Mouse (Mus musculus) liver, embryonic 12.5 days (tissue): ENCODE data around the gene Wwox. TPM values are rescaled to one million over a fixed set of nuclear protein-coding genes. Genes with fewer than 3 reads are reported as not detected.

Experiments
- ATAC-seq: fragments of 200-750 bp; cut with Nextera tagmentation; 2 replicates; pipeline ENCODE4 v1.8.0; 2017; ENCODE audit warnings: moderate number of reproducible peaks, mild to moderate bottlenecking, moderate library complexity
- H3K27ac ChIP-seq: fragments of 300-500 bp; sonication (generic); 2 replicates; pipeline ENCODE4 v1.5.1; 2016; ENCODE audit warnings: mild to moderate bottlenecking
- H3K27me3 ChIP-seq: fragments of 300-500 bp; sonication (generic); replicated peaks from 2 replicates; pipeline ENCODE4 v1.6.1; 2016; ENCODE audit warnings: mild to moderate bottlenecking, moderate library complexity
- H3K36me3 ChIP-seq: fragments of 300-500 bp; sonication (generic); 2 replicates; pipeline ENCODE4 v1.6.1; 2016; ENCODE audit warnings: mild to moderate bottlenecking, moderate library complexity
- H3K4me1 ChIP-seq: fragments of 300-500 bp; sonication (generic); 2 replicates; pipeline ENCODE4 v1.6.1; 2016
- H3K4me2 ChIP-seq: fragments of 300-500 bp; sonication (generic); 2 replicates; pipeline ENCODE4 v1.6.1; 2016; ENCODE audit warnings: mild to moderate bottlenecking, moderate library complexity
- H3K4me3 ChIP-seq: fragments of 300-500 bp; sonication (generic); 2 replicates; pipeline ENCODE4 v1.5.1; 2016; ENCODE audit warnings: mild to moderate bottlenecking, moderate library complexity
- H3K9ac ChIP-seq: fragments of 300-500 bp; sonication (generic); 2 replicates; pipeline ENCODE4 v1.6.1; 2016; ENCODE audit warnings: mild to moderate bottlenecking, moderate library complexity
- H3K9me3 ChIP-seq: fragments of 300-500 bp; sonication (generic); replicated peaks from 2 replicates; pipeline ENCODE4 v1.6.1; 2016; ENCODE audit warnings: mild to moderate bottlenecking, moderate library complexity
- WGBS: fragments of 180-500 bp; shearing (Covaris S2); methylation state at CpG from one replicate; pipeline ENCODE4 v1.1.7; 2016; ENCODE audit not compliant: insufficient replicate concordance; 5-methylcytosine and 5-hydroxymethylcytosine counted together
- polyA plus RNA-seq: library from polyadenylated mRNA; unstranded; fragments of >200 nt; fragmentation: Nextera tagmentation; extraction: Ambion mirVana; gene quantifications from 2 replicates; pipeline ENCODE4 v1.2.1, GENCODE M21; 2016

Wwox gene
- polyA plus RNA-seq, 1 experiment from 2014 or later: 5.2 TPM

DNA sequence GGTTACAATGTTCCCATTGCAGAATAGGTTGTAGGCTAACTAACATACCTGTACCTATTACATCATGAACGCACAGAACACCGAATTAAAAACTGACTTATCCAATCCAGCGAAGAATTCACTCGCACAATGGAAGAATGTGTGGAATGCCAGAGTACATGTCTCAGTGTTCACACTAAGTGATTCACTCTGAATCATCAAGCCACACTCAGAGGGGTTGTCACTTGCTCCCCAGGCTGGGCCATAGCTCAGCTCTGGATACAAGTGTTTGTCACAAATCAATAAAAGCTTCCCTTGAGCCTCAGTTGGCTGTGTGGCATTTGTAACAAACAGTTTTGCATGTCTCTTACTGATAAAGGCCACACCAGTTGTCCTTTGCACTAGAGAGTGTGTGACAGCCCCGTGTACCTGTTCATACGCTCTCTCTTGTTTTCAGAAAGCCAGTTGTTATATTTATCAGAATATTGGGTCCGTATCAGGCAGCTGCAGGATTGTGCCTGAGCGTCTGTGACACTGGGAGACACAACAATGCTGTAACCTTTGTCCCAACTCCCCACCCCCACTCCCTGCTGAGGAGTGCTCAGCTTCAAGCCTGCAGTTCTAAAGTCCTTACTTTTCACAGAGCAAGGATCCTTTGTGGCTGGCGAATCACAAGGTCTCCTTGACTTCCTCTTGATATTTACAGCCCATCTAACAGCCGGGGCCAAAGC lies 338.0 kb downstream of the Wwox start:
- H3K27me3 ChIP-seq: no peaks in the 10 kb centered on the region
- H3K4me2 ChIP-seq: no peak overlapping the region
- H3K36me3 ChIP-seq: no peaks in the 10 kb centered on the region
- H3K4me3 ChIP-seq: no peak overlapping the region
- WGBS: 44% methylated on average over 10 of the region's 10 CpGs
- no peak overlapping the region for H3K9ac ChIP-seq
- H3K4me1 ChIP-seq: peaks cover 36% of the 10 kb centered on the region
- ATAC-seq: peak; percentile 50
- no peaks in the 10 kb centered on the region for H3K9me3 ChIP-seq
- no peak overlapping the region for H3K27ac ChIP-seq

DNA sequence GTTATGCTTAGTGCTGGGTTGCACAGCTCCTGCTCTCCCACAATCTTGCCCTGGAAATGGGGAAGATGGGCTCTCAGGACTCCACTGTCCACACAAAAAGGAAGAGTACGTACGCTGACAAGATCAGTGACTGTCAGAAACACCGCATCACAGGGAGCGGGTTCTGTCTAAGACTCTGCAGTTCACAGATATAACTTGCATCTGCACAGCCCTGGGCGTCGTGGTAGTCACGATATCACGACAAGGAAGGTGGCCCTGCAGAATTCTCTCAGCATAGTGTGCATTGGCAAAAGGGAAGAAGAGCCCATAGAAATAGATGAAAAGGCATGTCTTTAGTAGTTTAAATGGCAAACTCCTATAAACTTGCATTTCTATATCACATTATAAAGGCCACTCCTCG lies 339.5 kb downstream of the Wwox start:
- peak; percentile 69 for ATAC-seq
- Histone ChIP-seq H3K4me2 (no peak overlapping the region), H3K36me3 (no peaks in the 10 kb centered on the region), H3K4me1 (peaks cover 25% of the 10 kb centered on the region), H3K9me3 (no peaks in the 10 kb centered on the region), H3K9ac (no peak overlapping the region), H3K27ac (no peak overlapping the region), H3K4me3 (no peak overlapping the region), H3K27me3 (no peaks in the 10 kb centered on the region)
- WGBS: 44% methylated on average over 9 of the region's 9 CpGs

DNA sequence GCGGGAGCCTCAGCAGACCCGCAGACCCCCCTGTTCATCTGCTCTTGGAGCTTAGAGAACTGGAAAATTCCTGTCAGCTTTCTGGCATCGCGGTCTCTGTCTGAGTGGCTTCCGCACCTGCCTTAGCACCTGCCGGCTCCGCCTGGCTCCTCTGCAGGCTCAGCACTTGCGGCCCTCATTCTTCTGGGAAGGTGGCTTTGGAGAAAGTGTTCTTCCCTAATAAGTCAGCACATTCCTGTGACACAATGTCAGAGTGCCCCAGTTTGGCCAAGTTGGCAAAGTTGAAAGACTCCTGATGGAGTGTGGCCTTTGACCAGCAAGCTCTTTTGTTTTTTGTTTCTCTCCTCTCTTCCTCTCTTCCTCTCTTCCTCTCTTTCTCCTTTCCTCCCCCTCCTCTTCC lies 343.9 kb downstream of the Wwox start:
- no peak overlapping the region for H3K9ac ChIP-seq
- no peaks in the 10 kb centered on the region for H3K27me3 ChIP-seq
- no peaks in the 10 kb centered on the region for H3K9me3 ChIP-seq
- H3K4me1 ChIP-seq: peaks cover 8% of the 10 kb centered on the region
- no peaks in the 10 kb centered on the region for H3K36me3 ChIP-seq
- no peak overlapping the region for H3K4me2 ChIP-seq
- no peak overlapping the region for H3K4me3 ChIP-seq
- 80% methylated on average over 8 of the region's 8 CpGs for WGBS
- H3K27ac ChIP-seq: no peak overlapping the region
- no peak for ATAC-seq

DNA sequence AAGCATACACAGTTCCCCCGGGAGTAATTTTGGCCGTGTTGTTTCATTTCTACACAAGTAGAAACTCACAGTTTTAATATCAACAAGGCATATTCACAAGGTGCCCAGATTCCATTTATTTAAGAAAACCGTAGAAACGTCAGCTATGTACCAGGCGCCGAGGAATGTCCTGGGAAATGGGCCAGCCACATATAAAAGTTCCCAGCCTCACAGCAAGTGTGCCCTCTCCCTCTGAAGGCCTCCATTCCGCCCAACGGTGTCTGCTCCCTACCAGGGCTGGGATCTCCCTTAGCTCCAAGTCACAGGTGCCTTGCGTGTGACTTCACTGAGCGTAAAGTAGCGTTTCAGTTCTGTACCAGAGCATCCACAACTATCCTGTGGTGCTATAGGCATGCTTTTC lies 346.4 kb downstream of the Wwox start:
- ATAC-seq: no peak
- Histone ChIP-seq H3K4me1 (no peaks in the 10 kb centered on the region), H3K4me2 (no peak overlapping the region), H3K9ac (no peak overlapping the region), H3K27ac (no peak overlapping the region), H3K4me3 (no peak overlapping the region), H3K27me3 (0 out of 2 replicates have a peak, but pooled peaks cover 5% of the 10 kb centered on the region), H3K36me3 (no peaks in the 10 kb centered on the region), H3K9me3 (no peaks in the 10 kb centered on the region)
- WGBS: 79% methylated on average over 11 of the region's 11 CpGs

DNA sequence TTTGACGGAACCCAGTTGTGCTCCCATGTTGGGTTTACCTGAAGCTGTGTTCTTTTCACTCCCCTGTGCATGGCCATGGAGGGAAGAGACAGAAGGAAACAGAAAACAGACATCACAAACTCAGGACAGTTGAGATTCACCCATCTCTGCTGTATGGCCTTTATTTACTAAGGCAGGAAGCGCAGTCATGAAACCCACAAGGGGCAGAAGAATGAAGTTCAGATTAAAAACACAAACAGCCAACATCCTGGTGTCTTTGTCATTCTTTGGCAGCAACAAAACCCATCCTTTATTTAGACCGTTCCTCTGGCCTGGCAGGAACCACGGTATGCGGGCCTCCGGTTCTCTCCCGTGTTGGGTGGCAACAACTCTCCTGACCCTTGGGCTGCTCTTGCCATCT lies 350.2 kb downstream of the Wwox start:
- H3K27me3 ChIP-seq: 0 out of 2 replicates have a peak, but pooled peaks cover 5% of the 10 kb centered on the region
- no peaks in the 10 kb centered on the region for H3K36me3 ChIP-seq
- no peak overlapping the region for H3K27ac ChIP-seq
- no peak overlapping the region for H3K4me2 ChIP-seq
- no peaks in the 10 kb centered on the region for H3K4me1 ChIP-seq
- H3K9ac ChIP-seq: no peak overlapping the region
- no peaks in the 10 kb centered on the region for H3K9me3 ChIP-seq
- ATAC-seq: no peak
- WGBS: 78% methylated on average over 7 of the region's 7 CpGs
- H3K4me3 ChIP-seq: no peak overlapping the region

DNA sequence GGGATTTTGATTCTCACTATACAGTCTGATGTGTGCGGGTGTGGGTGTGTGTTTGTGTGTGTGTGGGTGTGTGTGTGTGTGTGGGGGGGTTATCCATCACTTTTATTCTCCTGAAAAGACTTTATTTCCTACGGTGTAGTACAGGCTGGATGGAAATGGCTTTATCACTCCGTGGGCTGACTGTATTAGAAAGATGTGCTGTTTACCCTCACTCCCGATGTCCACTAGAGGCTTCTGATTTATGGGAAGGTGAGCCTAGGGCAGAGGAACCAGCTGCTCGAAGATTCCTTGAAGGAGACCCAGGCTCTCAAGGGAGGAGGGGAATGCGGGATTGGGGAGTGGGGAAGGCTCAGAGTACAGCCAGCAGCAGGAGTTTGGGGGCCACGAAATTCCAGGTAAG lies 351.3 kb downstream of the Wwox start:
- no peak for ATAC-seq
- Histone ChIP-seq H3K4me2 (no peak overlapping the region), H3K27ac (no peak overlapping the region), H3K4me3 (no peak overlapping the region), H3K36me3 (no peaks in the 10 kb centered on the region), H3K9me3 (no peaks in the 10 kb centered on the region), H3K4me1 (no peaks in the 10 kb centered on the region), H3K27me3 (0 out of 2 replicates have a peak, but pooled peaks cover 5% of the 10 kb centered on the region), H3K9ac (no peak overlapping the region)
- 64% methylated on average over 7 of the region's 7 CpGs for WGBS

DNA sequence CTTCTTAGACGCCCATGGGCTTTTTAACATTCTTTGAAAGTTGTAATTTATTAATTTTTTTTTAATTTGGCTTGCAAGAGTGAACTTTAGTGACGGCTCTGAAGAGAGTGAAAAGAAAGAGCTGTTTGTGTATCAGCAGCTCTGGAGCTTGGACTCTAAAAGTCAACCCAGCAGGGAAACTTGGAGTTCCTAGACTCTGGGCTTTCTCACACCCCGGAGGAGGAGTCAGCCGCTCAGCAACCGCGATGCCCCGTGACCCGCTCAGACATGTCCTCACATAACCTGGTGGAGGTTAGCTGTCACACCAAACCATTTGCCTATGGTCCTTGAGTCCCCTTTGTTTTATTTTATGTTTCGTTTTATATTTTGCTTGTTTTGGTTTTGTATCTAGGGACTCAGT lies 354.2 kb downstream of the Wwox start:
- no peak for ATAC-seq
- H3K36me3 ChIP-seq: no peaks in the 10 kb centered on the region
- no peaks in the 10 kb centered on the region for H3K4me1 ChIP-seq
- H3K9me3 ChIP-seq: no peaks in the 10 kb centered on the region
- no peak overlapping the region for H3K27ac ChIP-seq
- WGBS: 73% methylated on average over 9 of the region's 9 CpGs
- H3K4me2 ChIP-seq: no peak overlapping the region
- H3K27me3 ChIP-seq: 0 out of 2 replicates have a peak, but pooled peaks cover 5% of the 10 kb centered on the region
- H3K4me3 ChIP-seq: no peak overlapping the region
- no peak overlapping the region for H3K9ac ChIP-seq

DNA sequence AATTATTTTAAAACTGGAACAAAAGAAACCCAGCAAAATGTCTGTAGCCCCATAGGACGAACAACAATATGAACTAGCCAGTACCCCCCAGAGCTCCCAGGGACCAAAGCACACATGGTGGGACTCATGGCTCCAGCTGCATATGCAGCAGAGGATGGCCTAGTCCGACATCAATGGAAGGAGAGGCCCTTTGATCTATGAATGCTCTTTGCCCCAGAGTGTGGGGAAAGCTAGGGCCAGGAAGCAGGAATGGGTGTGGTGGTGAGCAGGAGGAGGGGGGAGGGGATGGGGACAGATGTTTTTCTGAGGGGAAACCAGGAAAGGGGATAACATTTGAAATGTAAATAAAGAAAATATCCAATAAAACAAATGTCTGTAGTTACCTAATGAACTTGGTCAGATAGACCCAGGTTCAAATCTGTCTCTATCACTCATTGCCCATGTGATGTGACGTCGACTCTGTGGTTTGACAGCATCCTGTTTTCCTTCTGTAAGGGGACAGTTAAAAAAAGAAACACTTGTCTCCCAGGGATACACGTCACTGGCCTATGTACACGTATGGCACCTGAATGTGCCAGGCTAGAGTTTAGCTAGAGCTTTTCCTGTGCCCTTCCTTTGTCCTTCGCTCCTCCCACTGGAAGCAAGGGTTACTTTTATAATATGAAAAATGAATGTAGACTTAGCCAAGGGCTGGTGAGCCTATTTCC lies 362.1 kb downstream of the Wwox start:
- Histone ChIP-seq H3K4me1 (0 out of 2 replicates have a peak, but pooled peaks cover 5% of the 10 kb centered on the region), H3K4me3 (no peak overlapping the region), H3K9me3 (no peaks in the 10 kb centered on the region), H3K27me3 (no peaks in the 10 kb centered on the region), H3K27ac (no peak overlapping the region), H3K9ac (no peak overlapping the region), H3K4me2 (no peak overlapping the region), H3K36me3 (no peaks in the 10 kb centered on the region)
- 35% methylated on average over 7 of the region's 7 CpGs for WGBS
- peak; percentile 57 for ATAC-seq

DNA sequence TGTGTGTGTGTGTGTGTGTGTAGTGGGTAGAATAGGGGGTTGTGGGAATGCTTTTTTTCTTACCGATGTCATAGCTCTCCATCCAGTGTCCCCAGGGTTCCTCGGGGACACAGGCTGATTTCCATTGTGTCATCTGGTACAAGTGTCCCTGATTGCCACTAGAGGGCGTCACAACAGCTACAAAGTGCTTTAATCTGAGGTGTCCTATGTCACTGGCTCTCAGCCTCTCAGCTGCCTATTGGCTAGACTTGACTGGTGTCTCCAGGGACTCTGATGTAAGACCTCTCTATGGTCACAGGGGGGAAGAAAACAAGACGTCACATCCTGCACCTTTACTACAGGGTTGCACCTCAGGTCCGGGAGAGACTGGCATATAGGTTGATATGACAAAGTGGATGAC lies 363.7 kb downstream of the Wwox start:
- H3K4me2 ChIP-seq: no peak overlapping the region
- WGBS: 57% methylated on average over 5 of the region's 5 CpGs
- no peak overlapping the region for H3K27ac ChIP-seq
- ATAC-seq: no peak
- H3K4me1 ChIP-seq: 0 out of 2 replicates have a peak, but pooled peaks cover 5% of the 10 kb centered on the region
- H3K4me3 ChIP-seq: no peak overlapping the region
- H3K9ac ChIP-seq: no peak overlapping the region
- H3K36me3 ChIP-seq: no peaks in the 10 kb centered on the region
- no peaks in the 10 kb centered on the region for H3K27me3 ChIP-seq
- H3K9me3 ChIP-seq: no peaks in the 10 kb centered on the region

DNA sequence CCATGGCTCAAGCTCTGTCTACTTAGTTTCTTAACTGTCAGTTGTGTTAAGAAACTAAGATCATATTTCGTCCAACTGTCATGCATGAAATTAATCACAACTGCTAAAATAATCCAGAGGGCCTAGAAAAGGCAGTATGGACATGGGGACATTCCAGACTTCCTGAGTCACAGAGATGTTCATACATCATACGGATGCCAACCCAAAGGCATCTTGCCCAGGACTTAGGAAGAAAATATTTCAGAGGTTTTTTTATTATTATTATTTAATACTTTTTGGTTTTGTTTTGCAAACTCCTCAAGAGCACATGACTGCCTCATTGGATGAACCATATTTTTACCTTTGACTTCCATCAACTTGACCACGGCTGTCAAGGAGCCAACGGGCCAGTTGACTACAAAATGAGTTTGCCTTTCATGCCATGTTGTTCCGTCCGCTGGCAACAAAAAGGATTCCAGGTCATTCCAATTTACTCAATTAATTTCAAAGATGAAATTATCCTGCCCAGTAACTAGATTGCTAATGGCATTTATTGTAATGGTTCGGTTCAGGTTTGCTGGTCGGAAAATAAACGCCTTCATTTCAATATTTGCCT lies 367.5 kb downstream of the Wwox start:
- ATAC-seq: no peak
- Histone ChIP-seq H3K9ac (no peak overlapping the region), H3K4me2 (no peak overlapping the region), H3K4me1 (0 out of 2 replicates have a peak, but pooled peaks cover 5% of the 10 kb centered on the region), H3K27me3 (no peaks in the 10 kb centered on the region), H3K27ac (no peak overlapping the region), H3K9me3 (no peaks in the 10 kb centered on the region), H3K36me3 (no peaks in the 10 kb centered on the region), H3K4me3 (no peak overlapping the region)
- 81% methylated on average over 9 of the region's 9 CpGs for WGBS

DNA sequence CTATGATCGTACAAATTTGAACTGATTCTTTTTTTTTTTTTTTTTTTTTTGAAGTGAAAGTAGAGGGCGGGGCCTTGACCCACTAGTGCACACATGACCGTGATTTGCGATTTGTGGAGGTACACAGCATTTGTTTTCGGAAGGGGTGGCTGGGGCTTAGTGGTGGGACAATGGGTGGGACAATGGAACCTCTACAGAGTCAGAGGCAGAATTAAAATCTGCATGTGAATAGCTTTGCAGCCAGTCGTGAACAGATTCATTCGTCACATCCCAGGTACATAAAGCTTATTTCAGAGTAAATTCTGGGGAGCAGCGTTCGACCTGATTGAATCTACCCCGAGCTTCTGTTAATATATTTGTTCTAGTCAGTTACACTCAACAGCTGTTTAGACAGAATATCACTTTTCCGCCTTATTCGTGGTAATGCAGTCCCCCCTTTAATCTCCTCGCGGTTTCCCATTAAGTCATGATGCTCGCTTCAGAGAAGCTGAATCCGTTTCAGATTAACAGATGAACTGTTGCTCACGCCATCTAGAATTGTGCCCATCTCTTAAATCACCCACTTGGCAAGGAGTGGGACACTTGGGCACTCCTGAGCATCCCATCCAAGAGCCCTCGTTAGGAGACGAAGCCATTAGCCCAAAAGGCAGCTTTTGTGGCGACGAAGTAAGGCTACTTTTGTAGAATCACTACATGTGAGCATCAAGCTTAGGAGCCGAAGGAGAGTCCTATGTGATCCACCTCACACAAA lies 368.4 kb downstream of the Wwox start:
- H3K4me3 ChIP-seq: no peak overlapping the region
- H3K4me1 ChIP-seq: 0 out of 2 replicates have a peak, but pooled peaks cover 5% of the 10 kb centered on the region
- ATAC-seq: no peak
- WGBS: 77% methylated on average over 22 of the region's 22 CpGs
- no peaks in the 10 kb centered on the region for H3K9me3 ChIP-seq
- H3K36me3 ChIP-seq: no peaks in the 10 kb centered on the region
- no peak overlapping the region for H3K4me2 ChIP-seq
- no peaks in the 10 kb centered on the region for H3K27me3 ChIP-seq
- no peak overlapping the region for H3K9ac ChIP-seq
- no peak overlapping the region for H3K27ac ChIP-seq

DNA sequence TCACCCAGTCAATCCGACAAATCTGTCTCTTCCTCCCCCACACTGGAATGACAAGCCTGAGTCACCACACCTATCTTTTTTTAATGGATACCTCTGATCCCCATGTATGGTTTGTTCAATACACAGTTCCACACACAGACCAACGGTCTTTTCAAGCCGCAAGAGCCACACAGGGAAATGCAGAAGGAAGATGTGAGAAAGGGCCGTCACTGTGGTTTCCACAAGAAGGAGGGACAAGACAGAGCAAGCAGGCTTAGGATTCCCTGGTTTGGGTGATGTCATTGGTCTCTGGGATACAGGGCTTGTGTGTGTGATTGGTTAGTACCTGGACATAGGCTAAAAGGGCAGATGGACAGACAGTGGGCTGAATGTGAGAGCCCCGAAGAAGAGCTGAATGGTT lies 371.0 kb downstream of the Wwox start:
- no peak overlapping the region for H3K4me3 ChIP-seq
- no peak overlapping the region for H3K27ac ChIP-seq
- no peak overlapping the region for H3K9ac ChIP-seq
- H3K4me2 ChIP-seq: no peak overlapping the region
- no peaks in the 10 kb centered on the region for H3K36me3 ChIP-seq
- 59% methylated on average over 5 of the region's 5 CpGs for WGBS
- no peaks in the 10 kb centered on the region for H3K4me1 ChIP-seq
- H3K27me3 ChIP-seq: no peaks in the 10 kb centered on the region
- no peaks in the 10 kb centered on the region for H3K9me3 ChIP-seq
- ATAC-seq: no peak
